ENCODE assay signal across 8 mouse cellular contexts in the genomic region with DNA sequence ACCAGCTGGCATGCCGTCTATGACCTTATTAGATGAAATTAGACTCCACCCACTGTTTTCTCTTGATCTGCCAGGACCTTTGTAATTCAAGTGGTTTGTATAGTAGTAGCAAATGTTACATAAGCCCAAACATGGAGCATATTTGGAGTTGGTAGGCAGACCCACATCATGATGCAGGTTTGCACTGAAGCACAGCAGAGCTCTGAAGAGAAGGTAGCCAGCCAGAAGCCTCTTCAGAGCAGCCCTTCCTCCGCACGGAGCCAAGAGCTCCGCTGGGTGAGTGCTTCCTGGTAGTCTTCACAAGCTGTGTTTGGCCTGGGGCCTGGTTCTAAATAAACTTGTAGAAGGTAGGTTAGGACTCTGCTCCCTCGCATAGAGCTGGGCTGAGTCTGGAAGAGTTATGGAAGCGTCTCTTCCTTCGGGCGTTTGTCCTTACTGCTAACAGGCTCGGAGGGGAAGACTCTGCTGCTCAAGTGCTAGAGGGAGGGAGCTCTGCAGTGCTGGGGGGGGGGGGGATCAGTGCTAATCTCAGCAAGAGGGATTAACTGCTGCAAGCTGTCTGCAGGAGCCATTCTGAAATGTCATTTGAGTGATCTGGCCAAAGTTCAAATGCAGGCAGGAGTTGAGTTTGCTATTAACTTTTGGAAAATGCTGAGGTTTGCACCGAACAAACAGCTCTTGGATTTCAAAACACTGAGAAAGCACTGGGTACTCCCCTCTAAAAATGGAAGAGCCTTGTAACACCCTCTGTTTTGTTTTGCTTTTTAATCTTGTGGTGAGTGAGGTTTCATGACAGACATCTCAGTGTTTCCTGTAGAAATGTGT. TPM values are rescaled to one million over a fixed set of nuclear protein-coding genes. Genes with fewer than 3 reads are reported as not detected.
A peak's percentile ranks its signal among the peaks of the same experiment; 100 is the strongest.
DNase-seq lines count a peak whose midpoint lies in the region; ATAC-seq and TF ChIP-seq lines count a peak whose summit lies in the region.

No protein-coding gene starts in this region.

- peak; percentile 15 for DNase-seq in NIH3T3 (ENCODE audit: low read depth)
- DNase-seq in brain, embryonic 14.5 days (ENCODE audit: low read depth), result peak; percentile 75
- peak; percentile 26 for DNase-seq in fibroblast of lung, adult 2 months (ENCODE audit: low read depth)
- DNase-seq in heart, postnatal 14 days, result peak; percentile 47 to 52
- peak; percentile 71 to 86 for DNase-seq in kidney, postnatal 36 days
- DNase-seq in spleen, adult 18-20 months, result peak; percentile 16 to 47
- DNase-seq in left cerebral cortex, adult 8-10 months (ENCODE audit: low spot score in 2 of 2), result no peak

- no peak for TF ChIP-seq CTCF in brain, embryonic 14.5 days (IDR thresholded peaks at IDR 0.05; ENCODE audit: borderline replicate concordance, extremely low read depth, insufficient read depth, insufficient read length)

- intact Hi-C loops in heart, postnatal 14 days (cut with DNase I), result no loop called here

- TF ChIP-seq POLR2A in brain, embryonic 14.5 days (IDR thresholded peaks at IDR 0.05; ENCODE audit: borderline replicate concordance, extremely low read depth, insufficient read depth, insufficient read length, poor library complexity, severe bottlenecking), result no peak

- ATAC-seq in megakaryocyte, adult 5-6 weeks (ENCODE audit: poor library complexity, severe bottlenecking), result peak; percentile 57

RNA-seq across cellular contexts. Expression of gene Psmd6, which starts 52.9 kb away (rescaled TPM):
- 107 and 112 TPM in 2 replicates for polyA plus RNA-seq in brain, embryonic 14.5 days (2012; rRNA removed)
- total RNA-seq in heart, postnatal 14 days (2021), result 10 to 100 TPM; 84.9 to 85.6 TPM
- 118 and 157 TPM in 2 replicates for total RNA-seq in megakaryocyte, adult 5-6 weeks (2015)
- total RNA-seq in megakaryocyte, adult 5-6 weeks (2017), result 158 and 182 TPM in 2 replicates
- total RNA-seq in left cerebral cortex, adult 8-10 months (2022), result 100 to 1,000 TPM in 3 of 4 experiments, 10 to 100 TPM in 1; 99.6 to 113 (median 101) TPM

Comparison
In these comparisons a context has a peak if more than half of its experiments do, and no peak if none do; other contexts are left out.
1. DNase-seq: peak in NIH3T3 (single experiment), brain, embryonic 14.5 days (single experiment), fibroblast of lung, adult 2 months (single experiment), heart, postnatal 14 days (2 of 2), kidney, postnatal 36 days (2 of 2) and spleen, adult 18-20 months (2 of 2); none in left cerebral cortex, adult 8-10 months (0 of 2).